Mouse (Mus musculus) heart, postnatal 0 days (tissue): ENCODE results near the gene H2-Q4. TPM values are rescaled to one million over a fixed set of nuclear protein-coding genes. Genes with fewer than 3 reads are reported as not detected.
"Not testable (repeated sequence)": the region's sequence is repeated elsewhere in the genome, so short reads cannot be mapped to it uniquely, and the experiment has no call there.

Experiments used
- ATAC-seq: fragments of 200-750 bp; cut with Nextera tagmentation; 2 replicates; pipeline ENCODE4 v1.8.0; 2017; ENCODE audit warnings: low read depth, moderate number of reproducible peaks, moderate library complexity; ENCODE audit not compliant: insufficient read depth
- DNase-seq: peaks from one replicate; pipeline ENCODE4 v3.0.0-alpha.2; 2016; ENCODE audit warnings: low spot score
- H3K27ac ChIP-seq: fragments of 300-500 bp; sonication (generic); 2 replicates; pipeline ENCODE4 v1.5.1; 2014; ENCODE audit warnings: low read depth, mild to moderate bottlenecking
- H3K27me3 ChIP-seq: fragments of 300-500 bp; sonication (generic); 2 replicates; pipeline ENCODE4 v1.6.1; 2014; ENCODE audit warnings: low read length, mixed read lengths; ENCODE audit not compliant: control insufficient read depth, insufficient read depth
- H3K36me3 ChIP-seq: fragments of 300-500 bp; sonication (generic); replicated peaks from 2 replicates; pipeline ENCODE4 v1.6.1; 2014; ENCODE audit warnings: low read length, mixed read lengths; ENCODE audit not compliant: control insufficient read depth, insufficient read depth
- H3K4me1 ChIP-seq: fragments of 300-500 bp; sonication (generic); 2 replicates; pipeline ENCODE4 v1.6.1; 2014; ENCODE audit warnings: antibody characterized with exemption; ENCODE audit not compliant: control insufficient read depth, insufficient read depth
- H3K4me2 ChIP-seq: fragments of 300-500 bp; sonication (generic); 2 replicates; pipeline ENCODE4 v1.6.1; 2014; ENCODE audit warnings: low read depth, mild to moderate bottlenecking, low read length, moderate library complexity
- H3K4me3 ChIP-seq: fragments of 300-500 bp; sonication (generic); 2 replicates; pipeline ENCODE4 v1.5.1; 2014; ENCODE audit warnings: low read depth, low read length
- H3K9ac ChIP-seq: fragments of 300-500 bp; sonication (generic); replicated peaks from 2 replicates; pipeline ENCODE4 v1.6.1; 2014; ENCODE audit warnings: low read depth, low read length, mixed read lengths
- H3K9me3 ChIP-seq: fragments of 300-500 bp; sonication (generic); replicated peaks from 2 replicates; pipeline ENCODE4 v1.6.1; 2016; ENCODE audit warnings: low read length; ENCODE audit not compliant: control insufficient read depth
- CTCF ChIP-seq: IDR thresholded peaks from 2 replicates; pipeline ENCODE4 v1.5.1; 2016; ENCODE audit warnings: antibody characterized with exemption, control low read depth, low read depth
- WGBS: fragments of 180-500 bp; shearing (Covaris S2); extraction: QIAGEN DNeasy Blood & Tissue Kit; methylation state at CpG from one replicate; pipeline ENCODE4 v1.1.7; 2014; 5-methylcytosine and 5-hydroxymethylcytosine counted together
- polyA plus RNA-seq: library from polyadenylated mRNA; unstranded; fragments of >200 nt; fragmentation: Nextera tagmentation; extraction: Ambion mirVana; gene quantifications from 2 replicates; pipeline ENCODE4 v1.2.1, GENCODE M21; 2015
- total RNA-seq: library from RNA; depleted of rRNA; stranded (reverse); fragments of >200 nt; gene quantifications from 2 replicates; pipeline ENCODE4 v1.2.3, GENCODE M21; 2014; ENCODE audit warnings: low replicate concordance

H2-Q4 gene
- total and polyA plus RNA-seq, 2 experiments from 2014 or later: 2.8 to 6.9 TPM

DNA sequence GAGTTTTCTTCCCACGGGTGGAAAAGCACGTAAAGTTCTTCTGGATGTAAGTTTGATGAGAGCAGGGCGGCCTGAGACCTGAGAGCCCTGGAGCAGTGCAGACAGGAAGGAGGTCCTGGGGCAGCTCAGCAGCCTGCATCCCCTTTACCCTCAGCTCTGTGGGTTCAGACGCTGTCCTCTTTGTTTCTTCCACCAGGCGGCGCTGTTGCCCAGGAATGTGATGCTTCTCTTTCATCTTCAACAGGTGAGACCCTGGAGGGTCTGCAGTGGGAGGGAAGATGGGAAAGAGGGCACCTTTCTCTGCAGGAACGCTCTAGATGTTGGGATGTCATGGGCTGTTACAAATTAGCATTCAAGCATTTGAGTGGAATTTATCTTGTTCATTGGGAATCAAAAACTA lies 10.4 kb downstream of the H2-Q4 start:
- H3K4me2 ChIP-seq, H3K9me3 ChIP-seq, DNase-seq, H3K9ac ChIP-seq, ATAC-seq, H3K27me3 ChIP-seq, H3K36me3 ChIP-seq, H3K4me1 ChIP-seq, H3K27ac ChIP-seq, H3K4me3 ChIP-seq: not testable (repeated sequence)
- peak; percentile 48 for TF ChIP-seq CTCF
- 2% methylated on average over 7 of the region's 7 CpGs for WGBS

GRCm38 (mm10) chr17:35392671-35393070 lies 13.3 kb downstream of the H2-Q4 start:
- not testable (repeated sequence) for H3K4me2 ChIP-seq, ATAC-seq, H3K27ac ChIP-seq, H3K4me1 ChIP-seq, H3K4me3 ChIP-seq, H3K27me3 ChIP-seq, H3K9me3 ChIP-seq, H3K36me3 ChIP-seq, H3K9ac ChIP-seq, DNase-seq
- 54% methylated on average over 2 of the region's 2 CpGs for WGBS

GRCm38 (mm10) chr17:35393864-35394800 lies 14.7 kb downstream of the H2-Q4 start:
- H3K9ac ChIP-seq, H3K36me3 ChIP-seq, H3K27ac ChIP-seq, H3K27me3 ChIP-seq, DNase-seq, H3K4me1 ChIP-seq, H3K9me3 ChIP-seq: not testable (repeated sequence)
- peak overlapping the region; percentile 44 for H3K4me2 ChIP-seq
- ATAC-seq: peak; percentile 74
- whole genome bisulfite sequencing: 3% methylated on average over 40 of the region's 75 CpGs
- peak overlapping the region; percentile 21; the same call in 1 of the 2 replicates for H3K4me3 ChIP-seq

GRCm38 (mm10) chr17:35396956-35397355 lies 17.5 kb downstream of the H2-Q4 start:
- not testable (repeated sequence) for H3K4me2 ChIP-seq, ATAC-seq, H3K4me1 ChIP-seq, H3K4me3 ChIP-seq, DNase-seq, H3K27ac ChIP-seq, H3K27me3 ChIP-seq, H3K9me3 ChIP-seq, H3K36me3 ChIP-seq, H3K9ac ChIP-seq
- 90% methylated on average over 2 of the region's 2 CpGs for WGBS

DNA sequence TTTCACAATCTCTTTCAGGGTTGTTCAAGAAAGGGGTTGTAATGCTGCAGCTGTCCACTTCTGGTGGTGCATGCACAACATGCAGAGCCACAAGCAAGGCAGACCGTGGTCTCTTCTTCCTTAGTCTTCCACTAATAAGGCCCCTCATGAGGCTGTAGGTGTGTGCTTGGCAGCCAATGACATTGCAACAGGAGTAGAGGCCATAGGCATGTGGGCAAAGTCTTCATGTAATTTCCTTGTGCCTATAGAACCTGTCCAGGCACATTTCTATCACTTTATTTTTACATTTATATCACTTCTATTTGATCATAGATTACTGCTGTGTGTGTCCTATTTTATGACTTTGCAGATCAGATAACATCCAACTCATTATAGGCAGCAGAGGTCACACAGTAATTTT lies 33.6 kb downstream of the H2-Q4 start:
- not testable (repeated sequence) for ATAC-seq, H3K4me1 ChIP-seq, H3K4me2 ChIP-seq, H3K9ac ChIP-seq, H3K4me3 ChIP-seq, H3K9me3 ChIP-seq, H3K27me3 ChIP-seq, H3K36me3 ChIP-seq, H3K27ac ChIP-seq, DNase-seq
- no CpG with 5 or more reads among the region's 1 CpGs for WGBS

GRCm38 (mm10) chr17:35415273-35416129 lies 36.1 kb downstream of the H2-Q4 start:
- not testable (repeated sequence) for H3K4me3 ChIP-seq, H3K27ac ChIP-seq, H3K4me2 ChIP-seq, H3K9ac ChIP-seq, H3K36me3 ChIP-seq, H3K9me3 ChIP-seq, H3K27me3 ChIP-seq, H3K4me1 ChIP-seq, DNase-seq, ATAC-seq
- 77% methylated on average over 3 of the region's 10 CpGs for WGBS
